Mouse (Mus musculus): ENCODE measurements at regions not wholly inside any gene's neighbourhood (a gene's known extent, or its start where the extent isn't known, plus 50 kb on each side); places are given as distances from the start of the nearest gene placed in this dataset.

DNA sequence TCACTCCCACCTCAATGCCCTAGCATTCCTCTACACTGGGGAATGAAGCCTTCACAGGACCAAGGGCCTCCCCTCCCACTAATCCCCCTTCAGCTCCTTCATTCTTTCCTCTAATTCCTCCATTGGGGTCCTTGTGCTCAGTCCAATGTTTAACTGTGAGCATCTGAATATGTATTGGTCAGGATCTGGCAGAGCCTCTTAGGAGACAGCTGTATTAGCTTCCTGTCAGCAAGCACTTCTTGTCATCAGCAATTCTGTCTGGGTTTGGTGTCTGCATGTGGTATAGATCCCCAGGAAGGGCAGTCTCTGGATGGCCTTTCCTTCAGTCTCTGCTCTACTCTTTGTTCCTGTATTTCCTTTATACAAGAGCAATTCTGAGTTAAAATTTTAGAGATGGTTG, 426.8 kb upstream of the 2610001J05Rik start:
- DNase-seq (ENCODE audit: low spot score in 2 of 2) = no peak

DNA sequence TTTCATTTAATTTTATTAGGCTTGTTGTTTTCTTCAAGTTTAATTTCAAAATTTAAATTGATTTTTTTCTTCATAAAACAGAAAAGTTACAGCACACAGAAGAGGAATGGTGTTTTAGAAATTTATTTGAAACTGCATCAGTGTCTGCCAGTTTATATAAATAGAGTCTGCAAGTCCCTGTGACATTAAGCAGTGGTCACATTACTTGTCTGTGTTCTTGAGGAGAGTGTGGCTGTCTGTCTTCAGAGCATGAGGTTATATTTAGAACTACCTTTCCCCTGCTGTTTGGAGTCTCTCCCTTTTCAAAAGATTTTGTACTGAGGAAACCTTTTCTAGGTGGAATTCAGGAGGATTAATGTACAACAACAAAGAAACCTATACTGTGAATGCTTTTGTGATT, 426.1 kb upstream of the 2610001J05Rik start:
- DNase-seq (ENCODE audit: low spot score in 2 of 2) = no peak

DNA sequence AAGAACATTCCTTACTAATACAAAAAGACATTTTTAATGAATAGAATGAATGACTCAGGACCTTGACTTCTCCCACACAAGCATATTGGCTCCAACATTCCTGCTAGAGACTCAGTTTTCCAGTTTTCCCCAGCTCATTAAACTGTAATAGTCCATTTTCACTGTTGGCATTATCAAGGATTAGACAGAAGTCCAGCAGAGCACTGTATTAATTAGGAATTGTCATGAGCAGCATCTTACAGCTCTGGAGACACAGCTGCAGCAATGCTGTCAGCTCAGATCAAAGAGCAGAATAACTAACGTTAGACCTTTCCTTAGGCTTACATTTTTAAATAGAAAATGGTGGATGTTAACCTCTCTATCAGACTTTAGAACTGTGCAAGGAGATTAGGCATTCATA, 419.5 kb upstream of the 2610001J05Rik start:
- no peak for DNase-seq (ENCODE audit: low spot score in 2 of 2)

DNA sequence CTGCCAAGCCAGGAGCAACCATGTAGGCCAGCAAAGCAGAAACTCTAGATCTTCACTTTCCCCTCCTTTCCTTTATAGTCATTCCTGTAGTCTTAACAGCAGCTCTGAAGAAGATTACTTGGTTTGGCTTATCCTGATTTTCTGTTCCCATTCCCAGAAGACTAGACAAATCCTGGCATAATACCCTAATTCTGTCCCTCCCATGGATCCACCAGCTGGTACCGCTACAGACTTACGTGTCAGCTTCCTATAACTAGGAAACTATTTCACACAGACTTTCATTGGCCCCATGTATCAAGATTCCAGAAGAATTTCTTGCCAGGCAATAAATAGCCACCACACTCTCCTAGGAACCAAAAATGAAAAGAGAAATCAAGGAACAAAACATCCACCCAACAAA, 410.2 kb upstream of the 2610001J05Rik start:
- DNase-seq (ENCODE audit: low spot score in 2 of 2) = no peak

DNA sequence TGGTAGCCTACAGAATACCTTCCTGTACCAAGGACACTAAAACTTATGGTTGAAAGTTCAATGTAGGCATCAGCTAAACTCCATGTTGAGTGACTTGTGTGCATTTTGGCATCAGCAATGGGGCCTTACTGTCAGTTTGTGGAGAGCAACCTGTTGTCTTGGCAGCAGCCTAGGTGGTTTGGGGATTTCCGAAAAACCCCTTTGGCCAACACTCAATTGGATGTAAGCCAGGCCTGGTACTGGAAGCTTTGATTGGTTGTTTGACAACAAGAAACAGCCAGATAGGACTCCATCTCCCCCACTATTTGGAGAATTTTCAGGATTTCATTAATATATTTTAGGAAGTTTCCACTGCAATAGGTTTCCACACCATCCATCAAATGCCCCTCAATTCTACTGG, 390.6 kb upstream of the 2610001J05Rik start:
- DNase-seq (ENCODE audit: low spot score in 2 of 2) = no peak

DNA sequence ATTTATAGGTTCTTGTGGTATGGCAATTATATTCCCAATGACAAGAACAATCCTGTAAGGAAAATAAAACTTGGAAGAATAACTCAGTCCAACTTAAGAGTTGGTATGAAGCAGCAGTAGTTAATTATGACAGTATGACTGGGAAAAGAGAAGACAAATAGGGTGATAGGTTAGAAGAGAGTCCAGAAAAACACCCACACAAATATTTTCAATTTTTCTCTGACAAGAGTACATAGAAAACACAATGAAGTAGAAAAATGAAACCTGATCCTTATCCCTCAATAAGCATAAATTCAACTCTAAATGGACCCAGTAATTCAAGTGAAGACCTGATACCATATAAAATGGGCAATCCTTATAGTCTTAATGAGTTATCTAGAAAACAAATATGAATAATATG, 369.0 kb upstream of the 2610001J05Rik start:
- no peak for DNase-seq (ENCODE audit: low spot score in 2 of 2)

DNA sequence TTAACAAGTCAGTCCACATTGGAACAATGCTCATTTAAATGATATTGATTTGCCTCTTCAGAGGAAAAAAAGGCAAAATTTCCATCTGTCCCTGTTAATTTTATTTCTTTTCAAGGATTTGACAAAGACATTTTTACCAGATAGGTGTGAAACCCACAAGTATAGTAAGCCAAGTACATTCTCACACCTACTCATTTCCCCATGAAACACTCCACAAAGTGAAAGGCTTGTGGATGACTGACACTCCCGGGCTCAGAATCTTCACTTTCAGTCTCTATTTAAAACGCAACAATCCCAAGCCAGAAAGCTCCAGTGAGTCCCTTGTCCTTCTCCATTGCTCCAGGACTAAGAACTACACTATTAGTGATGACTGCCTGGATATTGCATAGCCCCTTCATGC, 367.8 kb upstream of the 2610001J05Rik start:
- DNase-seq (ENCODE audit: low spot score in 2 of 2) = peak in 1 of 2 experiments; percentile 2

DNA sequence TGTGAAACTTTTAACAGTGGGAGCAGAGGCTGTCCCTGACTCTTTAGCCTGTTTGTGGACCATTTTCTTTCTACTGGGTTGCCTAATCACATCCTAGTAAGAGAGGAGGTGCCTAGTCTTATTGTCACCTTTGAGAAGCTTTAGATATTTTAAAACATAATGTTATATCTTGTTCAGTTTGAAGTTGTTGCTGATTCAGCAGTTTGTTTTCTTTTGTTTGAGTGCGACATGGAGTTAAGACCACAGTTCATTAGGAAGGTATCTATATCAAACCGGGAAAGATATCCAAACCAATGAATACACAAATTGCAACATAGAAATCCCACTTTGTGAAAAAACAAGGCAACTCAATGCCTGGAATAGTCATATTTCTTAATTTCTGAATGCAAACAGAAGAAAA, 359.5 kb upstream of the 2610001J05Rik start:
- no peak for DNase-seq (ENCODE audit: low spot score in 2 of 2)

DNA sequence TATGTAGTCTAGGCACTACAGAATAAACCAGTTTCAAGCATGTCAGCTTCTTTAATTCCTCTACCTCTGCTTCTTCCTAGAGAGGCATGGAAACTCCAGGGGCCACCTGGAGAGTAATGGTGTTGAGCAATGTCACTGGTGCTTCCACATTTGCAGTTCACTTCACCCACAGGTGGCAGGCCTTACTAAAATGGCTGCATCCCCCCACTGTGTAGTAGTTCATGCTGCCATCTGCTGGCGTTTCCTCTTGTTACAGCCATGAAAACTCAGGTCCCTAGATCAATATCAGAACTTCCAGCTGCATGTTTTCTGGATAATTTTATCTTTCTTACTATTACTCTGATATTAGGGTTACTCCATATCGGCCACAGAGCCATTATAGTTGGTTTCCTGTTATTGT, 336.2 kb upstream of the 2610001J05Rik start:
- DNase-seq (ENCODE audit: low spot score in 2 of 2) = peak; percentile 52 to 53

DNA sequence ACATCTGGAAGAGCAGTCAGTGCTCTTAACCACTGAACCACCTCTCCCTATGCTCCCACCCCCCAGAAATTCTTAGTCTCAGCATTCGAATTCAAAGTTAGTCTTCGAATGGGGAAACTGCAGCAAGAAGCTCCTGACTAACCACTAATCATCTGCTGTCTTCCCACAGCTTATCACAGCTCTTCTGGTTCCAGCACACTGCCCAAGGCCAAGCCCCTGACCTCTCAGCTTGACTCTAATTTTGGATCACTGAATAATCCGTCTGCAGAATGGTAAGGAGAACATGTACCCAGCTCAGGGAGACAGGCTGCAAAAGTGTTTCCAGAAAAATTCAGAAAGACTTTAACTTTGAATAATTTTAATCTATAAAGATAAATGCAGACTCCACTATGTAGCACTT, 325.8 kb upstream of the 2610001J05Rik start:
- no peak for DNase-seq (ENCODE audit: low spot score in 2 of 2)

DNA sequence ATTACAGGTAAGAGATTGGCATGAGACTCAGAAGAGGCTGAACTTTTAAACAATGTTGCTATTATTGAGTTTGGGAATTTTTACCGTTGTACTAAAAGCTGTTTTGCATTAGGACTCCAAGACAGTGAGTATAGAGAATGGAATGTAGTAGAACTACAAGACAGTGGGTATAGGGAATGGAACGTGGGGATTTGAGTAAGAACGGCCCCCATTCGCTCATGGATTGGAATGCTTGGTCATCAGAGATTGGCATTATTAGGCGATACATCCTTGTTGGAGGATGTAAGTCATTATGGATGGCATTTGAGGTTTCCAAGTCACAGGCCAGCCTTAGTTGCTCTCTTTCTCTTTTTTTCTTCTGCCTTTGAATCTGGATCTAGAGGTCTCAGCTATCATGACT, 324.0 kb upstream of the 2610001J05Rik start:
- DNase-seq (ENCODE audit: low spot score in 2 of 2) = no peak

DNA sequence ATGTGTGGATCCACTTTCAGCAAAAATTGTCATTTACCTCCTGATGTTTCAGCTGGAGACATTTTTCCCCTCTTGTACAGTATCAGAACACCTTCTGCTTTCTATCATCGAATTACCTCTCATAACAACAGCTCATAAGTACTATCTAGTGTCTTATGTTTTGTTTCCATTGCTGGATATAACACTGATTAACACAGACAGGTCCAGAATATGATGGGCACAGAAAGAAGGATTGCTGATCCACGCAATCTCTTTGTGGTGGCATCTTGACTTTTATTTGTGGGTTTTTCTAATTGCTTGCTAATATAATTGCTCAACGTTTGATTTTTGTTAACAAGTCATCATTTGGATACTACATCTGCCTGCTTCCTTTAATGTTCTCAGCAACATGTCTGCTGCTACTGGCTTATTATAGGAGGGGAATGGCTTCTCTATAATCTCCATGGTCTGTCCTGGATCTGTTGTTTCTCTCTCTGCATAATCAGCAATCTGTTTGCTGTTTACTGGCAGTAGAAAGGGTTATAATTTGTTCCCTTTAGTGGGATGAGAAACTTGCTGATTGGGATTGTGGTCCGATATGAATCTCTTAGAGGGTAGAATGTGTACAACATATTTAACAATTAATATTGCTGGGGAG, 320.2 kb upstream of the 2610001J05Rik start:
- no peak for DNase-seq (ENCODE audit: low spot score in 2 of 2)

DNA sequence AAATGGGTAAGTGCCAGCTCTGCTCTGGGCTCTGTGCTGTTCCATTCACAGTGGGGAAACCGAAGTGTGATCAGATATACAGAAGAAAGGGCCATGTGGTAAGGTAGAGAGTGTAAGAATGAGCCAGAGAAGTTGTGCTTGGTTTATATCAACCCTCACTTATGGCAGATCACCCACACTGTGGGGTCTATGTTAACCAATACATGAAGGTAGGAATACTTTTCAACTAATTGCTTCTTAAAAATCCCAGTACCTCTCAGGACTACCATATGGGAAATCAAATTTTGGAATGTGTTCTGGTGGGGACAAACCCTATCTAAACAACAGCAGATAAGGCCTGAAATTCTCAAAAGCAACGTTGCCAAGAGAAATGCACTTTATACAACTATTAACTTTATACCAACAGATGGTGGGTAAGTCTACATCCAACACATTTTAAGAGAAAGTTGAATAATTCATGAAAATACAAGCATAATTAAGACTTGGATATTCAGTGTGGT, 314.7 kb upstream of the 2610001J05Rik start:
- DNase-seq (ENCODE audit: low spot score in 2 of 2) = peak in 1 of 2 experiments; percentile 15

DNA sequence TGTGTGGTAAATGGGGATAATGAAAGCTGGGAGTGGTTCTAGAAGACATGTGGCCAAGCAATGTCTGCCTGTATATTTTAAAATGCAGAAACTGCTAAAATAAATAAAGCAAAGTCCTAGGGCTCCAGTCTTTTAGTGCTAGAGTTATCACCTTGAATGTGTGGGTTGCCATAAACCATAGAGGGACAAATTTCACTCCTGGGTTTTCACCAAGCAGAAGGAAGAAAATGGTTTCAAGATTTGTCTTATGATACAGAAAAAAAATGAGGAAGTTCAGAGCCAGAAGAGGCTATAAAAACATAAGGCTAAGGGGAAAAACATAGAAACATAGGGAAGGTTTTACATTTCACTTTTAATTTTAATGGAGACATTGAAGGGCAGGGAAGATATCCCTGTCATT, 276.1 kb upstream of the 2610001J05Rik start:
- no peak for DNase-seq (ENCODE audit: low spot score in 2 of 2)

DNA sequence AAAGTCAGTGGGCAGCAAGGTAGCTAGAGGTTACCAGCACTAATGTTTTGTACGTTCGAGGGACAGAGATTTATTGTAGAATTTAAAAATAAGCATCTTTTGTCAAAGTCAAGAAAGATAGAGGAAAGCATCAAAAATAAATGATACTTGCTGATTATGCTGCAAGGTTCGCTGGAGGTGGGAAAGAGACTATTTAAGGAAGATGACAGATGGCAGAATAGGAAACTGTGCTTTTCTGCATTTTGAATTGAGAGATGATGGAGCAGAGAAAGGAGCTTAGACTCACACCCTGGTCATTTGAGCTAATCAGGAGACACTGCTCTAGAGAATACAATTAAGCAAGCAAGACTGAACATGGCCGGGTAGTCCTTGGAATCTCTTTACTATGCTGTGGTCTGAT, 275.1 kb upstream of the 2610001J05Rik start:
- peak in 1 of 2 experiments; percentile 2 for DNase-seq (ENCODE audit: low spot score in 2 of 2)

DNA sequence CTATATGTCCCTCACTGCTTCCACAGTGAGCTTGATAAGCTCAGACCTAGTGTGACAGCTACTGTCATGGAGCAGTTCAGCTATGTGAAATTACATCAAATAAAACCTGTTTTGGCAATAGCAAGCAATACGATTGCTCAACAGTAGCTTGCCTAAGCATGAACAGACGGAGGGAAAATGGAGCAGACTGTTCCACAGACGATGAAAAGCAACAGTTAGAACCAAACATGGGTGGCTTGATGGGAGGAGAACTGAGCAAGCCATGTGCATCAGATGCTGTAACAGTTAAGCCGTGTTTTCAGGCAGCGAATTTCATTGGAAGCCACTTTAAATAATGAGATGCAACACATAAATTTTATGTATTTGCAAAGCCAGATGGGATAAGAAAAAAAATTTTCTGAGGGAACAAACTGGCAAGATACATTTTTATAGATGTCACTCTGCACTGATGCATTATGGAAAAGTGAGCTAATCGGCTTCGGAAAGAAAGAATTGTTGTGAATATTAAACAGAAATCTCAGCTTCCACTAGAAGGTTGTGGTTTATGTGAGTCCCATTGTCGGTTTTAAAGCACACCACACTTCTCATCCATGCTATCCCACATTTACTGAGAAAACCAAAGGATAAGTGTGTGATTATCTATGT, 270.9 kb upstream of the 2610001J05Rik start:
- DNase-seq (ENCODE audit: low spot score in 2 of 2) = no peak

DNA sequence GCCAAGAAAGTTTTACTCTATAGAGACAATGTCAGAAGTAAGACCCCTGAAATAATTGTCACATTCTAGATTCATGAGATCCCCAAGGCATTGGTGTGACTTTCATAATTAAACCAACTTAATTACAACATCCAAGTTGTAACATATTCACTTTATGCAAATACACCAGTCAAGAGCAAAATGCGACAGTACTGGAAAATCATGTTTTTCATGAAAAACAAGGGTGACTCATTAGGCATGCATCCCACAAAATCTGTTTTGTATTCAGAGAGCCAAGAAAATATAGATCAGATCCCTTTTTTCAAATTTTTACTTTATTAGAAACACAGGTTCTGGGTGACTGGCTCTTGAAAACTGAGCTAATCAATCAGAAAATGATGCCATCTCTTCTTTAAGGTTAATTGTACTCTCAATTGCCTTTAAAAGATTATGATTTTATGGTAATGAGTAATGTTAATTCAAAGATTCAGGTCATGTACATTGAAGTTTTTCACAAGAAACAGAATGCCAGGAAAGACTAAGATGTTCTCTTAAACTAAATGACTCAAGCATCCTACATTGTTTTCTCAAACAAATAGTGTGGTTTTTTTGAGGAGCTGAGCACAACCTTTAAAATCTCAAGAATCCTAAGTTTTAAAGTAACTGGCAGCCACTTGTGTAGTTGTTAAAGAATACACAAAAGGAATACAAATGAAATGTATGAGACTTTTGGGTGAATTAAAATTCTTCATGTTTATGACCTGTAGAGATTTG, 259.2 kb upstream of the 2610001J05Rik start:
- DNase-seq (ENCODE audit: low spot score in 2 of 2) = no peak

DNA sequence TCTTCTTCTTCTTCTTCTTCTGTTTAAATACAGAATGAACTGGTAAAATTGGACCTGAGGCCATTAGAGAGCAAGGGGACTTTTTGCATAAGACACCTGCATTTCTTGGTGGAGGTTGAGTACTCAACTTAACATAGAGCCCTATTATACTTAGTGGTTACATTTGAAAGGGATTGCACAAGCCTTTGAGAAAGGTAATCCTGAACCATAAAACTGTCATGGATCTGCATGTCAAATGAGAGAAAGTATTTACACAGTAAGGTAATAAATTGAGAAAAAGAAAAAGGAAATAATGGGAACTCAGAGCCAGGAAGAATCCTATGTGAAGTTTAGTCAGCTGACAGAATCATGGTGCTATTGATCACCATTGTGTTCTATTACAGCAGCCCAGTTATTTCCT, 258.1 kb upstream of the 2610001J05Rik start:
- no peak for DNase-seq (ENCODE audit: low spot score in 2 of 2)

DNA sequence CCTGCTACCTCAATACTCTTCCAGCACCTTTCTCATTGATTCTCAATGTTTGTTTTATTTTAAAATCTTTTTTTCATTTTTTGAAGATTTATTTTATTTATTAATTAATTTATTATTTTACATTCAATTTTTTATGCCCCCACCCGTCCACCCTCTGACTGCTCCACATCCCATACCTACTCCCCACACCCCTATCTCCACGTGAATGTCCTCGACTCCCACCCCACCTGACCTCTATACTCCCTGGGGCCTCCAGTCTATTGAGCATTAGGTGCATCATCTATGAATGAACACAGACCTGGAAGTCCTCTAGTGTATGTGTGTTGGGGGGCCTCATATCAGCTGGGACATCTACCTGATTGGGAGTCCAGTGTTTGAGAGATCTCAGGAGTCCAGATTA, 251.0 kb upstream of the 2610001J05Rik start:
- DNase-seq (ENCODE audit: low spot score in 2 of 2) = no peak

DNA sequence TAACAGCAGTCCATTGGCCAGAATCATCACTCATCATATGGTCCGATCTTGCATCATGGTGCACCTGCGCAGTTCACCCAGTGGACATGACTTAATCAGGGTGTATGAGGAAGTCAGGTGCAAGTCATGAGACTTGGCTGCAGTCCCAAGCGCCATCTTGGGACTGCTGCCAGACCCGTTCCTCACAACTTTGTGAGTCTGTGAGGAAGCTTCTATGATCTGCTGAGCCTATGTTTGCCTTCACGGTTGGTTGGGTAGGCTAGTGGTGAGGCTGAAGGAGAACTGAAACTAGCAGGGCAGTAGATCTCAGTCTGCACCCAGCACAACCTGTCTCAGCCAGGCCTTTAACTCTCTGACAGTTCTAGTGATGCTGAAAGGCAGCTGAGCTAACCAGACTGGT, 250.2 kb upstream of the 2610001J05Rik start:
- DNase-seq (ENCODE audit: low spot score in 2 of 2) = no peak

DNA sequence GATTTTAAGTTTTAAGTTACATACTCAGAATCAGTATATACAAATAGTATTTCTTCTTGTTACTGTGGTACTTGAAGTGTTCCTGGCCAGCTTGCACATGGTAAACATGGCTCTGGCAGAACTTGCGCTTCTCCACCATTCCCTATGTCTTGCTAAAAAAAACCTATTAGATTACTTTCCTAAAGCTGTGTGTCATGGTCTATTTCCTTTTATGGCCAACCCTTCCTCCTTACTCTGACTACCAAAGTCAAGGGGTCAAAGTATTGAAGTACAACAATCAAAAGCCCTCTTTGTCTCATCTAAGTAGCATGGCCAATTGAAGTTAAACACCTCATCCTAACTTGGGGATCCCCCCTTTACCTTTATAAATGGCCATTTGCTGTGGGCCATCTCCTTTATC, 223.6 kb upstream of the 2610001J05Rik start:
- no peak for DNase-seq (ENCODE audit: low spot score in 2 of 2)

DNA sequence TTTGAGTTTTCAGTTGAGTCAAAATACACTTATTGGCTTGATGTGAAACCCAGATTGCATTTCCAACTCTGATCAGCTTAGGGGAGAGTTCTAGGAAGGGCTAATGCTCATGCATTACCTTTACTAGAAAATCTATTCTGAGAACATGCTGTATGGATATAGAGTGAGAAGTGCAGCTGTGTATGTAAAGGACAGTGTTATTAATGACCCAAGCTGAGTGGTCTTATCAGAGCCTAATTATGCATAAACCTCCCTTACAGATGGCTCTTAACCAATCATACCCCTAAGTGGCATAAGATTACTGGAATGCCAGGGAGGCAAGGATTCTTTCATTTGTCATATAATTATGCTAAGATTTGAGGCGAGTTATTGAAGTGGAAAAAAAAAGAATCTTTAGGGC, 210.6 kb upstream of the 2610001J05Rik start:
- no peak for DNase-seq (ENCODE audit: low spot score in 2 of 2)
